In the genomic region with DNA sequence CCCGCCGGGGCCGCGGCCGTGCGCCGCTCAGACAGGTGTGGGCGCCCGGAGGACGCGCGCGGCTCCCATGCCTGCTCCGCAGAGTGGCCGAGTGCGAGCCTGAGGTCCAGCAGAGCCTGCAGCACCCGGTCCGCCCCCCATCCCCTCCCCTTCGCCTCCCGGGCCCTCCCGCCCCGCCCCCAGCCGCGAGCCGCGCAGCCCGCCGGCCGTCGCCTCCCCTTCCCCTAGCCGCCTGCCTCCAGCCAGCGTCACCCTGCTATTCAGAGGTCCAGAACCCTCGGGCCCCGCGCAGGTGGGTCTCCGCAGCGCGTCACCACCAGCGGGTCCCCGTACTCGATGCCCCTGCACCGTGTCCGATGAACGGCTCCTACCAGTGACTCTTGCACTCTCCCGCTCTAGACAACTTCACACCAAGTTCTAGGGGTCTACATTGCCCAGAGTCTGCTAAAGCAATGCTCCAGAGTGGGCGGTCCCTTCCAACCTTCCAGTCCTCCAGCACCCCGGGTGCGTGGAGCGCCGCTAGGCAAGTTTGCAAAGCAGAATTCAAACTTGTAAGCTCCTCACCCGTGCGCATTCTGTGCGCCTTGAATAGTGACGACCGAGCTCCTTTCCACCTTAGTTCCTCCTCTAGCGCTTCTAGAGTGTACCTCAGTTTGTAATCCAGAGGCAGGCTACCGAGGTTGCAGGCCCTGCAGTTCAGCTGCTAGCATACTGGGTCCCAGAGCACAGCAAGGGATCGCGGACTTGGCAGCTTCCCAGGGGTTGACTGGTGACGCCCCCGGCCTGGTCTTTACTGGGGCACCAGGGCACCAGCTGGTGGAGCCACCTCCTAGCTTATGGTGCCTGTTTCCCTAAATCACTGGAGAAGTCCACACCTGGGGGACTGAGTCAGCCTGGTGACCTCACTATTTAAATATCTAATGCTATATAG, we compare ENCODE assay signal across 8 mouse cellular contexts. TPM values are rescaled to one million over a fixed set of nuclear protein-coding genes. Genes with fewer than 3 reads are reported as not detected.
A peak's percentile ranks its signal among the peaks of the same experiment; 100 is the strongest.
DNase-seq lines count a peak whose midpoint lies in the region; ATAC-seq and TF ChIP-seq lines count a peak whose summit lies in the region.

No protein-coding gene starts in this region.

- no peaks in the 10 kb centered on the region for H3K36me3 ChIP-seq in intestine, postnatal 0 days (ENCODE audit: control insufficient read depth, insufficient read depth)
- H3K36me3 ChIP-seq in liver, embryonic 13.5 days: no peaks in the 10 kb centered on the region
- H3K36me3 ChIP-seq in neural tube, embryonic 12.5 days: no peaks in the 10 kb centered on the region

- H3K4me2 ChIP-seq in intestine, postnatal 0 days (replicated peaks; ENCODE audit: low read depth): peak overlapping the region; percentile 97
- H3K4me2 ChIP-seq in liver, embryonic 13.5 days: peak overlapping the region; percentile 64
- peak overlapping the region; percentile 95 for H3K4me2 ChIP-seq in neural tube, embryonic 12.5 days (replicated peaks)

- 0 out of 2 replicates have a peak, but pooled peaks cover 4% of the 10 kb centered on the region for H3K4me1 ChIP-seq in intestine, postnatal 0 days (replicated peaks; ENCODE audit: control insufficient read depth, insufficient read depth, low read length)
- peaks cover 5% of the 10 kb centered on the region; the same call in 1 of the 2 replicates for H3K4me1 ChIP-seq in liver, embryonic 13.5 days (replicated peaks)
- H3K4me1 ChIP-seq in neural tube, embryonic 12.5 days: peaks cover 13% of the 10 kb centered on the region; the same call in 1 of the 2 replicates

- no peaks in the 10 kb centered on the region for H3K27me3 ChIP-seq in intestine, postnatal 0 days (replicated peaks; ENCODE audit: control insufficient read depth, insufficient read depth, low read length)
- H3K27me3 ChIP-seq in liver, embryonic 13.5 days: peaks cover 34% of the 10 kb centered on the region
- H3K27me3 ChIP-seq in neural tube, embryonic 12.5 days (replicated peaks): no peaks in the 10 kb centered on the region

- WGBS in intestine, postnatal 0 days: under 1% methylated on average over 46 of the region's 61 CpGs
- 2% methylated on average over 61 of the region's 61 CpGs for WGBS in liver, embryonic 13.5 days (ENCODE audit: insufficient replicate concordance)
- WGBS in neural tube, embryonic 12.5 days: under 1% methylated on average over 61 of the region's 61 CpGs

- H3K27ac ChIP-seq in left cerebral cortex, adult 2 months: peak overlapping the region; percentile 56
- H3K27ac ChIP-seq in intestine, postnatal 0 days (ENCODE audit: low read depth, low read length): peak overlapping the region; percentile 73
- H3K27ac ChIP-seq in liver, embryonic 13.5 days: no peak overlapping the region
- H3K27ac ChIP-seq in neural tube, embryonic 12.5 days: no peak overlapping the region

- no peaks in the 10 kb centered on the region for H3K9me3 ChIP-seq in intestine, postnatal 0 days (ENCODE audit: control insufficient read depth)
- H3K9me3 ChIP-seq in liver, embryonic 13.5 days (replicated peaks): no peaks in the 10 kb centered on the region
- no peaks in the 10 kb centered on the region for H3K9me3 ChIP-seq in neural tube, embryonic 12.5 days

- peak; percentile 30 for TF ChIP-seq CTCF in left cerebral cortex, adult 2 months (IDR thresholded peaks at IDR 0.05)
- TF ChIP-seq CTCF in intestine, postnatal 0 days (IDR thresholded peaks at IDR 0.05; ENCODE audit: low read depth): peak; percentile 60

- ATAC-seq in intestine, postnatal 0 days: peak; percentile 51
- ATAC-seq in liver, embryonic 13.5 days (ENCODE audit: low read depth): peak; percentile 75
- peak; percentile 85 for ATAC-seq in neural tube, embryonic 12.5 days (ENCODE audit: low FRiP score, low read depth)

- H3K9ac ChIP-seq in intestine, postnatal 0 days (ENCODE audit: low read depth, low read length): peak overlapping the region; percentile 69
- peak overlapping the region; percentile 22; the same call in 1 of the 2 replicates for H3K9ac ChIP-seq in liver, embryonic 13.5 days
- peak overlapping the region; percentile 75 for H3K9ac ChIP-seq in neural tube, embryonic 12.5 days

- H3K4me3 ChIP-seq in left cerebral cortex, adult 2 months: peak overlapping the region; percentile 62
- H3K4me3 ChIP-seq in intestine, postnatal 0 days (ENCODE audit: low read depth, low read length): peak overlapping the region; percentile 68
- peak overlapping the region; percentile 55 for H3K4me3 ChIP-seq in liver, embryonic 13.5 days (replicated peaks)
- H3K4me3 ChIP-seq in neural tube, embryonic 12.5 days: peak overlapping the region; percentile 72

- peak; percentile 37 to 49 for DNase-seq in left cerebral cortex, adult 2 months (ENCODE audit: extremely low spot score in 1 of 2, low spot score in 2 of 2)
- no peak for DNase-seq in left cerebral cortex, postnatal 25 days (ENCODE audit: low spot score in 2 of 2)
- DNase-seq in embryo, embryonic 9.5 days (ENCODE audit: extremely low spot score): peak; percentile 83
- DNase-seq in heart, adult 11 months: peak; percentile 97
- no peak for DNase-seq in liver, embryonic 13.5 days
- peak; percentile 78 for DNase-seq in urinary bladder, postnatal 14 days (ENCODE audit: low spot score)

- intact Hi-C loops in left cerebral cortex, adult 2 months (cut with DNase I): loop anchor here (5.0 kb wide), 1 partner anchor 115 kb away; a partner anchor contains a TSS
- intact Hi-C loops in left cerebral cortex, postnatal 25 days (cut with DNase I): loop anchor here (5.0 kb wide), 1 partner anchor 115 kb away; a partner anchor contains a TSS

RNA-seq across cellular contexts. Expression of a gene that starts 9.3 kb away (rescaled TPM):
- total RNA-seq in left cerebral cortex, adult 2 months (2021): 10 to 100 TPM; 17.4 to 20.6 TPM
- 10 to 100 TPM; 18.2 to 19.0 TPM for total RNA-seq in left cerebral cortex, postnatal 25 days (2021)
- polyA plus RNA-seq in intestine, postnatal 0 days (2015; fragmentation: Nextera tagmentation; extraction: Ambion mirVana): 72.4 and 87.9 TPM in 2 replicates
- 3.9 and 5.1 TPM in 2 replicates for polyA plus RNA-seq in liver, embryonic 13.5 days (2015; fragmentation: Nextera tagmentation; extraction: Ambion mirVana)
- 15.1 and 15.4 TPM in 2 replicates for polyA plus RNA-seq in neural tube, embryonic 12.5 days (2016; fragmentation: Nextera tagmentation; extraction: Ambion mirVana)

Comparison
In these comparisons a context has a peak if more than half of its experiments do, and no peak if none do; other contexts are left out.
1. DNase-seq: peak in left cerebral cortex, adult 2 months (2 of 2), embryo, embryonic 9.5 days (single experiment), heart, adult 11 months (single experiment) and urinary bladder, postnatal 14 days (single experiment); none in left cerebral cortex, postnatal 25 days (0 of 2) and liver, embryonic 13.5 days (single experiment).
2. H3K27ac ChIP-seq: peak in left cerebral cortex, adult 2 months (single experiment) and intestine, postnatal 0 days (single experiment); none in liver, embryonic 13.5 days (single experiment) and neural tube, embryonic 12.5 days (single experiment).
3. H3K9ac ChIP-seq: peak in every context shown above with its lines; median percentile 75 in neural tube, embryonic 12.5 days; 69 in intestine, postnatal 0 days; 22 in liver, embryonic 13.5 days.
4. Peak in every context shown above with its lines, with median percentiles within 50 percentile points of each other: H3K4me3 ChIP-seq, ATAC-seq and H3K4me2 ChIP-seq.